Mouse (Mus musculus) kidney, postnatal 0 days (tissue): ENCODE measurements around the gene Dhx9. TPM values are rescaled to one million over a fixed set of nuclear protein-coding genes. Genes with fewer than 3 reads are reported as not detected.
A peak's percentile ranks its signal among the peaks of the same experiment; 100 is the strongest.

Experiments used
- ATAC-seq: fragments of 200-750 bp; cut with Nextera tagmentation; replicated peaks from 2 replicates; pipeline ENCODE4 v1.8.0; 2017; ENCODE audit warnings: low read depth, moderate number of reproducible peaks, moderate TSS enrichment, moderate library complexity; ENCODE audit not compliant: low FRiP score
- DNase-seq: peaks from one replicate; pipeline ENCODE4 v3.0.0-alpha.2; 2016; ENCODE audit warnings: low spot score
- H3K27ac ChIP-seq: fragments of 300-500 bp; sonication (generic); 2 replicates; pipeline ENCODE4 v1.5.1; 2014; ENCODE audit warnings: mild to moderate bottlenecking
- H3K27me3 ChIP-seq: fragments of 300-500 bp; sonication (generic); 2 replicates; pipeline ENCODE4 v1.6.1; 2014; ENCODE audit warnings: low read length, mixed read lengths; ENCODE audit not compliant: insufficient read depth
- H3K36me3 ChIP-seq: fragments of 300-500 bp; sonication (generic); 2 replicates; pipeline ENCODE4 v1.6.1; 2014; ENCODE audit warnings: low read length, mixed read lengths; ENCODE audit not compliant: insufficient read depth
- H3K4me1 ChIP-seq: fragments of 300-500 bp; sonication (generic); replicated peaks from 2 replicates; pipeline ENCODE4 v1.6.1; 2014; ENCODE audit warnings: antibody characterized with exemption, low read length, mixed read lengths; ENCODE audit not compliant: insufficient read depth
- H3K4me2 ChIP-seq: fragments of 300-500 bp; sonication (generic); 2 replicates; pipeline ENCODE4 v1.6.1; 2014; ENCODE audit warnings: mild to moderate bottlenecking, low read length, moderate library complexity, mixed read lengths
- H3K4me3 ChIP-seq: fragments of 300-500 bp; sonication (generic); replicated peaks from 2 replicates; pipeline ENCODE4 v1.5.1; 2014; ENCODE audit warnings: low read depth, low read length
- H3K9ac ChIP-seq: fragments of 300-500 bp; sonication (generic); 2 replicates; pipeline ENCODE4 v1.6.1; 2014; ENCODE audit warnings: low read depth, low read length
- H3K9me3 ChIP-seq: fragments of 300-500 bp; sonication (generic); replicated peaks from 2 replicates; pipeline ENCODE4 v1.6.1; 2016; ENCODE audit warnings: low read length, inconsistent platforms, mixed read lengths
- CTCF ChIP-seq: IDR thresholded peaks from 2 replicates; pipeline ENCODE4 v1.5.1; 2016; ENCODE audit warnings: antibody characterized with exemption, low read depth, mild to moderate bottlenecking, moderate library complexity
- WGBS: fragments of 180-500 bp; shearing (Covaris S2); extraction: QIAGEN DNeasy Blood & Tissue Kit; methylation state at CpG from one replicate; pipeline ENCODE4 v1.1.7; 2014; 5-methylcytosine and 5-hydroxymethylcytosine counted together
- polyA plus RNA-seq: library from polyadenylated mRNA; unstranded; fragments of >200 nt; fragmentation: Nextera tagmentation; extraction: Ambion mirVana; gene quantifications from 2 replicates; pipeline ENCODE4 v1.2.1, GENCODE M21; 2015

The Dhx9 gene
- polyA plus RNA-seq, 1 experiment from 2014 or later = 26.0 TPM

- Histone ChIP-seq H3K27me3 (no peaks in the 10 kb centered on the region), H3K36me3 (no peaks in the 10 kb centered on the region), H3K4me3 (no peak overlapping the region), H3K27ac (no peak overlapping the region), H3K9me3 (no peaks in the 10 kb centered on the region), H3K9ac (no peak overlapping the region), H3K4me2 (no peak overlapping the region), H3K4me1 (no peaks in the 10 kb centered on the region)
- WGBS = 81% methylated on average over 9 of the region's 9 CpGs
- ATAC-seq (no peak), DNase-seq (no peak)
- TF ChIP-seq CTCF = no peak
Measured at GRCm38 (mm10) chr1:153500030-153500429, 12.6 kb upstream of the Dhx9 start.

GRCm38 (mm10) chr1:153496030-153496429, 8.6 kb upstream of the Dhx9 start:
- 66% methylated on average over 3 of the region's 3 CpGs for WGBS
- no peak overlapping the region for H3K4me2 ChIP-seq
- DNase-seq = no peak
- no peak for TF ChIP-seq CTCF
- H3K9ac ChIP-seq = no peak overlapping the region
- H3K36me3 ChIP-seq = no peaks in the 10 kb centered on the region
- H3K9me3 ChIP-seq = no peaks in the 10 kb centered on the region
- no peaks in the 10 kb centered on the region for H3K27me3 ChIP-seq
- no peak overlapping the region for H3K27ac ChIP-seq
- no peaks in the 10 kb centered on the region for H3K4me1 ChIP-seq
- ATAC-seq = peak; percentile 50
- H3K4me3 ChIP-seq = no peak overlapping the region

GRCm38 (mm10) chr1:153493931-153494330, 6.5 kb upstream of the Dhx9 start:
- no peak for ATAC-seq

GRCm38 (mm10) chr1:153493338-153493737, 5.9 kb upstream of the Dhx9 start:
- no peak overlapping the region for H3K9ac ChIP-seq
- no peak; the same call in 1 of the 2 replicates for ATAC-seq
- H3K4me3 ChIP-seq = no peak overlapping the region
- H3K27me3 ChIP-seq = no peaks in the 10 kb centered on the region
- DNase-seq = no peak
- no peak overlapping the region for H3K27ac ChIP-seq
- no peaks in the 10 kb centered on the region for H3K4me1 ChIP-seq
- WGBS = 35% methylated on average over 4 of the region's 4 CpGs
- H3K9me3 ChIP-seq = no peaks in the 10 kb centered on the region
- H3K36me3 ChIP-seq = no peaks in the 10 kb centered on the region
- H3K4me2 ChIP-seq = no peak overlapping the region
- TF ChIP-seq CTCF = no peak

More at GRCm38 (mm10) chr1:153493931-153494330, 6.5 kb upstream of the Dhx9 start:
- Histone ChIP-seq H3K27me3 (no peaks in the 10 kb centered on the region), H3K9me3 (no peaks in the 10 kb centered on the region), H3K4me2 (no peak overlapping the region), H3K36me3 (no peaks in the 10 kb centered on the region), H3K27ac (no peak overlapping the region), H3K4me1 (no peaks in the 10 kb centered on the region), H3K9ac (no peak overlapping the region), H3K4me3 (no peak overlapping the region)
- 38% methylated on average over 6 of the region's 6 CpGs for WGBS
- no peak for DNase-seq
- TF ChIP-seq CTCF = no peak

- Histone ChIP-seq H3K27ac (no peak overlapping the region), H3K36me3 (no peaks in the 10 kb centered on the region), H3K4me3 (no peak overlapping the region), H3K4me1 (no peaks in the 10 kb centered on the region), H3K4me2 (no peak overlapping the region), H3K27me3 (no peaks in the 10 kb centered on the region), H3K9ac (no peak overlapping the region), H3K9me3 (no peaks in the 10 kb centered on the region)
- WGBS = 91% methylated on average over 1 of the region's 1 CpGs
- ATAC-seq (no peak), DNase-seq (no peak)
- TF ChIP-seq CTCF = no peak
Measured at GRCm38 (mm10) chr1:153491822-153492221, 4.4 kb upstream of the Dhx9 start.

GRCm38 (mm10) chr1:153491345-153491744, 3.9 kb upstream of the Dhx9 start:
- no peak overlapping the region for H3K9ac ChIP-seq
- no peak for TF ChIP-seq CTCF
- no peaks in the 10 kb centered on the region for H3K27me3 ChIP-seq
- no peak overlapping the region for H3K4me2 ChIP-seq
- 87% methylated on average over 2 of the region's 2 CpGs for WGBS
- DNase-seq (no peak), ATAC-seq (no peak)
- no peak overlapping the region for H3K27ac ChIP-seq
- H3K9me3 ChIP-seq = no peaks in the 10 kb centered on the region
- H3K4me3 ChIP-seq = no peak overlapping the region
- no peaks in the 10 kb centered on the region for H3K4me1 ChIP-seq
- no peaks in the 10 kb centered on the region for H3K36me3 ChIP-seq

GRCm38 (mm10) chr1:153489963-153490362, 2.5 kb upstream of the Dhx9 start:
- DNase-seq = no peak
- Histone ChIP-seq H3K4me2 (no peak overlapping the region), H3K27ac (no peak overlapping the region), H3K36me3 (no peaks in the 10 kb centered on the region), H3K9ac (no peak overlapping the region), H3K4me3 (no peak overlapping the region), H3K4me1 (peaks cover 3% of the 10 kb centered on the region; the same call in 1 of the 2 replicates), H3K27me3 (no peaks in the 10 kb centered on the region), H3K9me3 (no peaks in the 10 kb centered on the region)
- no peak for TF ChIP-seq CTCF
- ATAC-seq = no peak
- 77% methylated on average over 4 of the region's 4 CpGs for WGBS
